Mouse (Mus musculus) liver, embryonic 14.5 days (tissue): ENCODE measurements around the gene 9930111J21Rik2. TPM values are rescaled to one million over a fixed set of nuclear protein-coding genes. Genes with fewer than 3 reads are reported as not detected.
"Not testable (repeated sequence)": the region's sequence is repeated elsewhere in the genome, so short reads cannot be mapped to it uniquely, and the experiment has no call there.

Experiments used
- ATAC-seq: fragments of 200-750 bp; cut with Nextera tagmentation; 2 replicates; pipeline ENCODE4 v1.8.0; 2017; ENCODE audit warnings: moderate number of reproducible peaks, mild to moderate bottlenecking, moderate library complexity; ENCODE audit not compliant: insufficient read depth
- DNase-seq, 3 experiments: peaks; one replicate each; pipeline ENCODE4 v3.0.0-alpha.2; 2012 to 2013; ENCODE audit warnings: low read depth in 3 of 3, low spot score in 3 of 3
- H3K27ac ChIP-seq: fragments of 300-500 bp; sonication (generic); 2 replicates; pipeline ENCODE4 v1.5.1; 2014; ENCODE audit warnings: moderate library complexity, mild to moderate bottlenecking, control low read depth, inconsistent platforms
- H3K27me3 ChIP-seq: fragments of 300-500 bp; sonication (generic); 2 replicates; pipeline ENCODE4 v1.6.1; 2014; ENCODE audit warnings: mild to moderate bottlenecking, low read length, moderate library complexity; ENCODE audit not compliant: control insufficient read depth, insufficient read depth
- H3K36me3 ChIP-seq: fragments of 300-500 bp; sonication (generic); replicated peaks from 2 replicates; pipeline ENCODE4 v1.6.1; 2014; ENCODE audit warnings: low read depth; ENCODE audit not compliant: control insufficient read depth, insufficient read depth
- H3K4me1 ChIP-seq, 2 experiments: fragments of 200-500 bp in 1 of 2; fragments of 300-500 bp in 1 of 2; sonication (generic) in 1 of 2; replicated peaks; 2 replicates each; pipeline ENCODE4 v1.6.1; 2012 to 2014; ENCODE audit warnings: antibody characterized with exemption in 1 of 2, inconsistent platforms in 1 of 2, low read length in 1 of 2; ENCODE audit not compliant: control insufficient read depth in 2 of 2, insufficient read depth in 2 of 2
- H3K4me2 ChIP-seq: fragments of 300-500 bp; sonication (generic); 2 replicates; pipeline ENCODE4 v1.6.1; 2014; ENCODE audit warnings: low read depth, mild to moderate bottlenecking, control low read depth, moderate library complexity
- H3K4me3 ChIP-seq, 2 experiments: fragments of 200-500 bp in 1 of 2; fragments of 300-500 bp in 1 of 2; sonication (generic) in 1 of 2; 2 replicates each; pipeline ENCODE4 v1.5.1; 2012 to 2014; ENCODE audit warnings: low read depth in 2 of 2, low read length in 2 of 2, mild to moderate bottlenecking in 2 of 2, control low read depth in 1 of 2, inconsistent platforms in 1 of 2, moderate library complexity in 1 of 2; ENCODE audit not compliant: insufficient read depth in 1 of 2
- H3K9ac ChIP-seq: fragments of 300-500 bp; sonication (generic); replicated peaks from 2 replicates; pipeline ENCODE4 v1.6.1; 2014; ENCODE audit warnings: mild to moderate bottlenecking, control low read depth, moderate library complexity
- H3K9me3 ChIP-seq: fragments of 300-500 bp; sonication (generic); 2 replicates; pipeline ENCODE4 v1.6.1; 2016; ENCODE audit warnings: low read length, mixed read lengths; ENCODE audit not compliant: control insufficient read depth
- WGBS: fragments of 180-500 bp; shearing (Covaris S2); extraction: QIAGEN DNeasy Blood & Tissue Kit; methylation state at CpG from one replicate; pipeline ENCODE4 v1.1.7; 2014; ENCODE audit not compliant: insufficient replicate concordance; 5-methylcytosine and 5-hydroxymethylcytosine counted together
- polyA plus RNA-seq, 2 experiments: library from polyadenylated mRNA; depleted of rRNA in 1 of 2; stranded (reverse) in 1 of 2; unstranded in 1 of 2; fragments of >200 nt; fragmentation: Nextera tagmentation in 1 of 2; extraction: Ambion mirVana in 1 of 2; gene quantifications; 2 replicates each; pipeline versions ENCODE4 v1.2.1 to v1.2.3; 2012 to 2014

9930111J21Rik2 gene
- polyA plus RNA-seq, 2 experiments: 0.51 to 0.56 TPM

- not testable (repeated sequence) for H3K4me2 ChIP-seq, DNase-seq, H3K36me3 ChIP-seq, H3K4me1 ChIP-seq, H3K9me3 ChIP-seq, H3K27ac ChIP-seq, ATAC-seq, H3K4me3 ChIP-seq, H3K9ac ChIP-seq, H3K27me3 ChIP-seq
Observed at GRCm38 (mm10) chr11:49050064-49050463, 978 bp downstream of the 9930111J21Rik2 start.

DNA sequence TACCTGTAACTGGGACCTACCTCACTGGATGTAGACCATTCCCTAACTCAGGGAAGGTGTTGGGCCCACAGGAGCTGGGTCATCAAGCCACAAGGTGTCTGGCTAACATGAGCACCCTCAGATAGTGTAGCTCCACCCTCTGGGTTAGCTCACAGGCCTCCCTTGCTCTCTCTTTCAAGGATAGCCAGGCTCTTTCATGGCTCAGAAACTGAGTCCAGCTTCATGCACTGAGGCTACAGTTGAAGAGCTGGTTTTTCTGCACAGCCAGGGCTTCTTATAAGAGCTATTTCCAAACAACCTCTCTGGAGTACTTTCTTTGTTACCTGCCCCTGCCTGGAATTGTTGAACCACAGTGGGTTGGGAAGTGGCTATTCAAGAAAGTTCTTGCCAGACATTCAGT lies 39.0 kb downstream of the 9930111J21Rik2 start:
- H3K4me1 ChIP-seq, ATAC-seq, H3K36me3 ChIP-seq, H3K4me3 ChIP-seq, H3K9ac ChIP-seq, DNase-seq, H3K9me3 ChIP-seq, H3K27me3 ChIP-seq, H3K4me2 ChIP-seq, H3K27ac ChIP-seq: not testable (repeated sequence)

DNA sequence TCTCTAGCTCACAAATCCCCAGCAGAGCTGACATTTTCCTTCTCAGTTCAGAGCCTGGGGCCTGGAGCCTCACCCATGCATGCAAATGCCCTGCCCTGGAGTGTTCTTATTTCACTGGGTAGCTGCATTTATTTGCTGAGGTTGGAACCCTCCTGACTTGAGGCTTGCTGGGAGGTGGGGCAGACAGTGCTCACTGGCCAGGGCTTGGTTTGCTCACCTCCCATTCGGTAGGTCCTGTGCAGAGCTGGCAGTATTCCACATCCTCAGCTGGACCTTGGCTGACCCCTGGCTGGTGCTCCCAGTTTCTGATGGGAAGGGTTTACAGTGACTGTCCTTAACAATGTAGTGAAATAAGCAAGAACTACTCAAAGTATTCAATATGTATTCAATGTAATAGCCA lies 44.3 kb downstream of the 9930111J21Rik2 start:
- not testable (repeated sequence) for H3K27me3 ChIP-seq, H3K4me1 ChIP-seq, H3K4me2 ChIP-seq, H3K4me3 ChIP-seq, H3K9ac ChIP-seq, DNase-seq, H3K36me3 ChIP-seq, ATAC-seq, H3K9me3 ChIP-seq, H3K27ac ChIP-seq
- 42% methylated on average over 1 of the region's 1 CpGs for WGBS

GRCm38 (mm10) chr11:49006317-49006716 lies 44.7 kb downstream of the 9930111J21Rik2 start:
- not testable (repeated sequence) for H3K27me3 ChIP-seq, H3K36me3 ChIP-seq, H3K9me3 ChIP-seq, H3K4me1 ChIP-seq, H3K27ac ChIP-seq, ATAC-seq, H3K4me3 ChIP-seq, H3K9ac ChIP-seq, DNase-seq, H3K4me2 ChIP-seq
- 25% methylated on average over 2 of the region's 2 CpGs for WGBS

GRCm38 (mm10) chr11:49000411-49000810 lies 50.6 kb downstream of the 9930111J21Rik2 start:
- WGBS: 17% methylated on average over 1 of the region's 1 CpGs

DNA sequence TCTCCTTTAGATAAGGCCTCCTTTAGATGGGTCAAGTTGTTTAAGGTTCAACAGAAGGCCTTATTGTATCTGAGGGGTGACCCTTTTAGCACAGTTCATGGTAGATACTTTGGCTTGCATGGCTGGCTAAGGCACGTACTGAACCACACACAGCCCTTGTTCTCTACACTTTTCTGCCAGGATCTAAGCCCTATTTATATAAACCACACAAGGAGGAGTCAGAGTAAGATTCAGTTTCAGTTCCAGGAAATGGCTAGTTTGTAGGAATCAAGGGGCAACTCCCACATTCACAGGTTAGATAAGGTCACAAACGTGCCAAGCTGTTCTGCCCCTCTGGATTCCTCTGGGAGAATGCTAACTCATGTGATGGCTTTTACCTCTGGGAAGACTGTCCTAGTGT lies 57.0 kb downstream of the 9930111J21Rik2 start, which contains the start of gene Tgtp1:
Gene Tgtp1 (minus strand): TSS at position 155 of the 400 bp plus-strand sequence.
- not testable (repeated sequence) for H3K27me3 ChIP-seq, DNase-seq, H3K4me3 ChIP-seq, H3K4me1 ChIP-seq, H3K9me3 ChIP-seq, H3K4me2 ChIP-seq, H3K27ac ChIP-seq, ATAC-seq, H3K9ac ChIP-seq, H3K36me3 ChIP-seq
- 8% methylated on average over 2 of the region's 2 CpGs for WGBS

More at GRCm38 (mm10) chr11:49000411-49000810, 50.6 kb downstream of the 9930111J21Rik2 start:
- H3K4me2 ChIP-seq, DNase-seq, H3K9ac ChIP-seq, H3K27ac ChIP-seq, H3K4me1 ChIP-seq, H3K4me3 ChIP-seq, H3K27me3 ChIP-seq, ATAC-seq, H3K36me3 ChIP-seq, H3K9me3 ChIP-seq: not testable (repeated sequence)

DNA sequence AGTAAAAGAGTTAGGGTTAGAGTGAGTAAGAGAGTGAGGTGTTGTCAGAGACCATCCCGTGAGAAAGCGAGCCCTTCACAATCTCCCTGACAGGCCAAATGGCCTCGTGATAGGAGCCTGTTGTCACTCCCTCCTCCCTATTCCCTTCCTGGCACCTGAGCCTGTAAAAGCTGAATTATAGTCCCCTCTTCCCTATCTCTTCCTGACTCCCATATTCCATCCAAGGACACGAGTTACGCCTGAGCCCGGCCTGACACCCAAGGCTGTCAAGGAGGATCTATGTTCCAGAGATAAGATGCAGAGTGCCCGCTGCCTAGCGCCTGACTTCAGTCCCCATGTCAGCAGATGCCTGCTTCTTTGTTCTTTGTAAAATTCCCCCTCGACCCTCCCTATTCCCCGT lies 57.7 kb downstream of the 9930111J21Rik2 start:
- not testable (repeated sequence) for H3K36me3 ChIP-seq, DNase-seq, H3K4me2 ChIP-seq, H3K27ac ChIP-seq, H3K27me3 ChIP-seq, H3K9ac ChIP-seq, H3K4me1 ChIP-seq, ATAC-seq, H3K9me3 ChIP-seq, H3K4me3 ChIP-seq
- WGBS: 33% methylated on average over 10 of the region's 10 CpGs

DNA sequence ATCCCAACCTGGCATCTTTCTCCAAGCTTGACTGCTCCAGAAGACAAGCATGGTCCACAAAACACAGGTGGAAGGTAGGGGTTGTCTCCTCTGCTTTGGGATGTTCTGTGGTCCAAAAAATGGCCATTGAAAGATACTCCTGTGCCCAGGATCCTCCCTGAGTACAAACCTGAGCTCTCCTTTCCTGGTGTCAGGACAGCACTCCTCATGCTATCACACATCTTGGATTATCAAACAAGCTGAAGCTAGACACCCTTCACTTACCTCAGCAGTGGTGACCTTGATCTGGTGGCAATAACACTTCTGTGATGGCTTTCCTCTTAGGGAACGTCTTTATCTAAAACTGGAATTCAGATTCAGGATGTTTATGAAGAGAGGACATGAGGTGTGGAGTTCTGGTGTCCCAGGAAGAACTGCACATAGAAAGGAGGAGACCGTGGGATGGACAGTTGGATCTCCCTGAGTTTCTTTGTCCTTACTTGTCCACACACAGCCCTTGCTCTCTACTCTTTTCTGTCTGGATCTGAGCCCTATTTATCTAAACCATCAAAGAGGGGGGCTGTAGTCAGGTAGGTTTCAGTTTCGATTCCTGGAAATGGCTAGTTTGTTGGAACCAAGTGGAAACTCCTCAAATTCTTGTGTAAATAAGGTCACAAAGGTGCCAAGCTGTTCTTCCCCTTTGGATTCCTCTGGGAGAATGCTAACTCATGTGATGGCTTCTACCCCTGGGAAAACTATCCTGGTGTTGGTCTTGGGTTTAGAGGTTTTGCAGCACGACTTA lies 59.1 kb downstream of the 9930111J21Rik2 start, which contains the start of gene Gm12185:
Gene Gm12185 (minus strand): TSS at position 487 of the 781 bp plus-strand sequence.
- not testable (repeated sequence) for ATAC-seq, H3K9me3 ChIP-seq, H3K4me3 ChIP-seq, H3K4me2 ChIP-seq, H3K27me3 ChIP-seq, H3K27ac ChIP-seq, H3K9ac ChIP-seq, H3K4me1 ChIP-seq, DNase-seq, H3K36me3 ChIP-seq
- 41% methylated on average over 4 of the region's 4 CpGs for WGBS
